Mouse (Mus musculus) midbrain, embryonic 10.5 days (tissue): ENCODE data around the gene Hsbp1. TPM values are rescaled to one million over a fixed set of nuclear protein-coding genes. Genes with fewer than 3 reads are reported as not detected.
"Not testable (repeated sequence)": the region's sequence is repeated elsewhere in the genome, so short reads cannot be mapped to it uniquely, and the experiment has no call there.

ENCODE experiments used
- DNase-seq: peaks from one replicate; pipeline ENCODE4 v3.0.0-alpha.2; 2017; ENCODE audit warnings: low spot score
- H3K27ac ChIP-seq: fragments of 300-500 bp; sonication (generic); replicated peaks from 2 replicates; pipeline ENCODE4 v1.5.1; 2016; ENCODE audit warnings: mild to moderate bottlenecking
- H3K27me3 ChIP-seq: fragments of 300-500 bp; sonication (generic); 2 replicates; pipeline ENCODE4 v1.6.1; 2016; ENCODE audit warnings: low read depth, mild to moderate bottlenecking; ENCODE audit not compliant: poor library complexity, severe bottlenecking
- H3K36me3 ChIP-seq: fragments of 300-500 bp; sonication (generic); 2 replicates; pipeline ENCODE4 v1.6.1; 2016; ENCODE audit warnings: mild to moderate bottlenecking, moderate library complexity
- H3K4me1 ChIP-seq: fragments of 300-500 bp; sonication (generic); 2 replicates; pipeline ENCODE4 v1.6.1; 2016
- H3K4me3 ChIP-seq: fragments of 300-500 bp; sonication (generic); 2 replicates; pipeline ENCODE4 v1.5.1; 2016; ENCODE audit warnings: mild to moderate bottlenecking, moderate library complexity
- H3K9me3 ChIP-seq: fragments of 300-500 bp; sonication (generic); replicated peaks from 2 replicates; pipeline ENCODE4 v1.6.1; 2016; ENCODE audit warnings: mild to moderate bottlenecking
- WGBS: fragments of 180-500 bp; shearing (Covaris S2); methylation state at CpG from one replicate; pipeline ENCODE4 v1.1.7; 2016; 5-methylcytosine and 5-hydroxymethylcytosine counted together
- polyA plus RNA-seq: library from polyadenylated mRNA; unstranded; fragments of >200 nt; fragmentation: Nextera tagmentation; extraction: Ambion mirVana; gene quantifications from 2 replicates; pipeline ENCODE4 v1.2.1, GENCODE M21; 2016

Hsbp1 gene
- polyA plus RNA-seq: 267 and 315 TPM in 2 replicates

DNA sequence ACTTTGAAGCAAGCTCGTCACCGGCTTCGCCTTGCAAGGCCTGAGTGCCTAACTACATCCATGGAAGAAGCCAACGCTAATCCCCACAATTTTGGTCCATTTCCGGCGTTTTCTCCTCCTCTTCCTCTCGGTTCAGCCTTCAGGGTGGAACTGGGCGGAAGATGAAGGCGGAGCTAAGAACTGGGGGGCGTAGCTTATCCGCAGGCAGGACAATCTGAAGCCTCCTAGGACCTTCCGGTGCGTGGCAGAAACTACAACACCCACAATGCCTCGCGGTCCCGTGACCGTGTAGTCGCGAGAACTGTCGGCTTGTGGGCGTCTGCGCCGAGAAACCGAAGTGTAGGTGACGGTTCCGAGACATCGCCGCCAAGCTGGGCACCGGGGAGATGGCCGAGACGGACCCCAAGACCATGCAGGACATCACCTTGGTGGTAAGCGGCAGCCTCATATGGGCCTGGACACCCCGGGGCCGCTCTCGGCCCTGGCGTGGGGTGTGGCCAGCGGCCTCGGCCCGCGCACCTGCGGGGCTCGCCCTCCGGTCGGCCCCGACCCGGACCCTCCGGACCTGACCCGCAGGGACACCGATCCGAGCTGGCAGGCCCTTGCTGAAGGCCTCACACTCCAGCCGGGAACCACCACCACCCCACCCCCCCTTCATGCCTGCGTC is at the start of gene Hsbp1:
TSS of gene Hsbp1 (plus strand) at position 299 of the 667 bp plus-strand sequence.
- peaks cover 9% of the 10 kb centered on the region for H3K4me1 ChIP-seq

GRCm38 (mm10) chr8:119295477-119295876 is 48.8 kb upstream of the Hsbp1 start:
- Histone ChIP-seq H3K27me3 (no peaks in the 10 kb centered on the region), H3K9me3 (peaks cover 8% of the 10 kb centered on the region; the same call in 1 of the 2 replicates), H3K4me3 (no peak overlapping the region), H3K36me3 (no peaks in the 10 kb centered on the region), H3K4me1 (no peaks in the 10 kb centered on the region), H3K27ac (no peak overlapping the region)
- WGBS: 85% methylated on average over 13 of the region's 13 CpGs
- no peak for DNase-seq

More for the DNA sequence above, at the start of gene Hsbp1:
- Histone ChIP-seq H3K4me3 (peak within 1 kb of the TSS; percentile 99), H3K9me3 (0 out of 2 replicates have a peak, but pooled peaks cover 5% of the 10 kb centered on the region), H3K27me3 (peaks cover 22% of the 10 kb centered on the region; the same call in 1 of the 2 replicates), H3K36me3 (peaks cover 36% of the 10 kb centered on the region), H3K27ac (peak within 1 kb of the TSS; percentile 91)
- DNase-seq: peak; percentile 96
- WGBS: 2% methylated on average over 52 of the region's 52 CpGs

GRCm38 (mm10) chr8:119297752-119298151 is 46.5 kb upstream of the Hsbp1 start:
- H3K4me1 ChIP-seq: not testable (repeated sequence)

GRCm38 (mm10) chr8:119300335-119300734 is 44.0 kb upstream of the Hsbp1 start:
- Histone ChIP-seq H3K4me1 (no peaks in the 10 kb centered on the region), H3K27ac (no peak overlapping the region), H3K9me3 (peaks cover 17% of the 10 kb centered on the region), H3K4me3 (no peak overlapping the region), H3K27me3 (no peaks in the 10 kb centered on the region), H3K36me3 (no peaks in the 10 kb centered on the region)
- DNase-seq: no peak
- WGBS: 82% methylated on average over 5 of the region's 5 CpGs

More at GRCm38 (mm10) chr8:119297752-119298151, 46.5 kb upstream of the Hsbp1 start:
- not testable (repeated sequence) for H3K36me3 ChIP-seq, H3K4me3 ChIP-seq, H3K27me3 ChIP-seq, H3K27ac ChIP-seq
- WGBS: 24% methylated on average over 3 of the region's 3 CpGs
- H3K9me3 ChIP-seq: peaks cover 17% of the 10 kb centered on the region
- DNase-seq: peak; percentile 27

DNA sequence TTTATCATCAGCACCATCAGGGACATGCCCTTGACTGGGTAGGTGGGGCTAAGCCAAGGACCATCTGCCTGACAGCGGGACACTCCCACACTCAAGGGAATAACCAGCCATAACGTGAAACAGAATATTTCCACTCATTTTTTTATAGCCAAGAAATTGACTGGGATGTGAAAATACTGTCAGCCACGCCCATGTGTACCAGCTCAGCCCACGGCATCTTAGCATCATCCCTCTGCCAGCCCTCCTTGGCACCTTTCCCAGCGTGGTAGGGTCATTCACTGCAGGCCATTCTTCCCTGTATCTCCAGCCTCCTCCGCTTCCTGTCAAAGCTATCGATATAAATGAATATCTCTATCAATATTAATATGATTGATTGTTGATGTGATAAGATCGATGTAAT is 40.1 kb upstream of the Hsbp1 start:
- H3K27me3 ChIP-seq: no peaks in the 10 kb centered on the region
- no peak for DNase-seq
- WGBS: 88% methylated on average over 8 of the region's 8 CpGs
- no peaks in the 10 kb centered on the region for H3K4me1 ChIP-seq
- no peaks in the 10 kb centered on the region for H3K36me3 ChIP-seq
- no peak overlapping the region for H3K4me3 ChIP-seq
- H3K9me3 ChIP-seq: peaks cover 14% of the 10 kb centered on the region
- no peak overlapping the region for H3K27ac ChIP-seq

GRCm38 (mm10) chr8:119311412-119311811 is 32.9 kb upstream of the Hsbp1 start:
- no peak for DNase-seq
- WGBS: 28% methylated on average over 3 of the region's 3 CpGs
- H3K9me3 ChIP-seq: peaks cover 5% of the 10 kb centered on the region; the same call in 1 of the 2 replicates
- H3K27me3 ChIP-seq: no peaks in the 10 kb centered on the region
- no peak overlapping the region for H3K27ac ChIP-seq
- no peak overlapping the region for H3K4me3 ChIP-seq
- no peaks in the 10 kb centered on the region for H3K36me3 ChIP-seq
- H3K4me1 ChIP-seq: no peaks in the 10 kb centered on the region

GRCm38 (mm10) chr8:119323215-119323614 is 21.1 kb upstream of the Hsbp1 start:
- 78% methylated on average over 6 of the region's 6 CpGs for WGBS
- H3K27ac ChIP-seq: no peak overlapping the region
- no peak for DNase-seq

GRCm38 (mm10) chr8:119339546-119339945 is 4.7 kb upstream of the Hsbp1 start:
- Histone ChIP-seq H3K4me3 (no peak overlapping the region), H3K27me3 (peaks cover 22% of the 10 kb centered on the region; the same call in 1 of the 2 replicates), H3K36me3 (no peaks in the 10 kb centered on the region), H3K27ac (no peak overlapping the region), H3K9me3 (peaks cover 14% of the 10 kb centered on the region), H3K4me1 (no peaks in the 10 kb centered on the region)
- no peak for DNase-seq
- WGBS: 81% methylated on average over 4 of the region's 4 CpGs

More at GRCm38 (mm10) chr8:119323215-119323614, 21.1 kb upstream of the Hsbp1 start:
- H3K4me1 ChIP-seq: no peaks in the 10 kb centered on the region
- H3K36me3 ChIP-seq: no peaks in the 10 kb centered on the region
- no peak overlapping the region for H3K4me3 ChIP-seq
- H3K27me3 ChIP-seq: no peaks in the 10 kb centered on the region
- H3K9me3 ChIP-seq: 0 out of 2 replicates have a peak, but pooled peaks cover 4% of the 10 kb centered on the region

DNA sequence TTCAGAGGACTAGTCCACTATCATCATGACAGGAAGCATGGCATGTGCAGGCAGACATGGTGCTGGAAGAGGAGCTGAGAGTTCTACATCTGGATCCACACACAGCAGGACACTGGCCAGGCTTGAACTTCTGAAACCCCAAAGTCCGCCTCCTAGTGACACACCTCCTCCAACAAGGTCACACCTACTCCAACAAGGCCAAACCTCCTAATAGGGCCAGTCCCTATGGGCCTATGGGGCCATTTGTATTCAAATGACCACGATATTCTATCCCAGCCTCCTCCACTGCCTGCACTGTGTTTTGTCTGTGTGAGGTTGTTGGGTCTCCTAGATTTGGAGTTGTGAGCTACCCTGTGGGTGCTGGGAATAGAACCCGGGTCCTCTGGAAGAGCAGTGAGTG is 682 bp upstream of the Hsbp1 start:
- Histone ChIP-seq H3K27me3 (peaks cover 22% of the 10 kb centered on the region; the same call in 1 of the 2 replicates), H3K4me3 (peak overlapping the region; percentile 99), H3K36me3 (peaks cover 29% of the 10 kb centered on the region), H3K27ac (peak overlapping the region; percentile 91), H3K9me3 (peaks cover 6% of the 10 kb centered on the region), H3K4me1 (peaks cover 9% of the 10 kb centered on the region)
- WGBS: 87% methylated on average over 3 of the region's 3 CpGs
- DNase-seq: no peak

- Histone ChIP-seq H3K4me3 (peak overlapping the region; percentile 99), H3K27ac (peak overlapping the region; percentile 91), H3K9me3 (0 out of 2 replicates have a peak, but pooled peaks cover 5% of the 10 kb centered on the region), H3K4me1 (peaks cover 9% of the 10 kb centered on the region), H3K27me3 (peaks cover 22% of the 10 kb centered on the region; the same call in 1 of the 2 replicates), H3K36me3 (peaks cover 42% of the 10 kb centered on the region)
- WGBS: 55% methylated on average over 22 of the region's 22 CpGs
- DNase-seq: no peak
Observed at GRCm38 (mm10) chr8:119345029-119345682, 868 bp downstream of the Hsbp1 start.

GRCm38 (mm10) chr8:119345683-119346075 is 1.4 kb downstream of the Hsbp1 start:
- Histone ChIP-seq H3K4me1 (peaks cover 9% of the 10 kb centered on the region), H3K36me3 (peaks cover 47% of the 10 kb centered on the region), H3K9me3 (0 out of 2 replicates have a peak, but pooled peaks cover 5% of the 10 kb centered on the region), H3K27ac (no peak overlapping the region), H3K4me3 (peak overlapping the region; percentile 99), H3K27me3 (peaks cover 22% of the 10 kb centered on the region; the same call in 1 of the 2 replicates)
- WGBS: 84% methylated on average over 15 of the region's 15 CpGs
- no peak for DNase-seq

GRCm38 (mm10) chr8:119351647-119352046 is 7.4 kb downstream of the Hsbp1 start:
- no peak overlapping the region for H3K4me3 ChIP-seq
- H3K36me3 ChIP-seq: peaks cover 47% of the 10 kb centered on the region
- no peaks in the 10 kb centered on the region for H3K4me1 ChIP-seq
- 94% methylated on average over 19 of the region's 19 CpGs for WGBS
- H3K27ac ChIP-seq: no peak overlapping the region
- H3K27me3 ChIP-seq: no peaks in the 10 kb centered on the region
- no peaks in the 10 kb centered on the region for H3K9me3 ChIP-seq
- no peak for DNase-seq
